ENCODE assay signal across 8 mouse cellular contexts in genomic region chr7:82647909-82648308, GRCm38 (mm10). TPM values are rescaled to one million over a fixed set of nuclear protein-coding genes. Genes with fewer than 3 reads are reported as not detected.
A peak's percentile ranks its signal among the peaks of the same experiment; 100 is the strongest.
DNase-seq lines count a peak whose midpoint lies in the region; ATAC-seq and TF ChIP-seq lines count a peak whose summit lies in the region.

No protein-coding gene starts in this region.

- no peak overlapping the region; the same call in 1 of the 2 replicates for H3K9ac ChIP-seq in heart, adult 2 months (ENCODE audit: low read depth, low read length)
- peak overlapping the region; percentile 74 for H3K9ac ChIP-seq in forebrain, embryonic 13.5 days
- peak overlapping the region; percentile 23; the same call in 1 of the 2 replicates for H3K9ac ChIP-seq in liver, embryonic 15.5 days

- ATAC-seq in forebrain, embryonic 13.5 days: no peak
- ATAC-seq in liver, embryonic 15.5 days (ENCODE audit: insufficient read depth): no peak

- DNase-seq in heart, adult 2 months: no peak
- no peak for DNase-seq in heart, adult 18-20 months
- no peak for DNase-seq in urinary bladder, adult 2 months (ENCODE audit: low spot score)
- no peak for DNase-seq in B cell, adult 2 months
- no peak for DNase-seq in layer of hippocampus, postnatal 36 days

- TF ChIP-seq POLR2A in heart, adult 2 months (IDR thresholded peaks at IDR 0.05; ENCODE audit: insufficient read depth, low read depth, low read length): no peak

- no peaks in the 10 kb centered on the region for H3K27me3 ChIP-seq in heart, adult 2 months (ENCODE audit: control insufficient read depth, insufficient read depth, low read length)
- H3K27me3 ChIP-seq in C2C12 (ENCODE audit: control insufficient read depth, insufficient read depth, insufficient read length): no peaks in the 10 kb centered on the region
- no peaks in the 10 kb centered on the region for H3K27me3 ChIP-seq in forebrain, embryonic 13.5 days
- H3K27me3 ChIP-seq in liver, embryonic 15.5 days: no peaks in the 10 kb centered on the region

- 32% methylated on average over 4 of the region's 4 CpGs for whole genome bisulfite sequencing in heart, adult 2 months
- 33% methylated on average over 4 of the region's 4 CpGs for WGBS in forebrain, embryonic 13.5 days
- WGBS in liver, embryonic 15.5 days (ENCODE audit: insufficient replicate concordance): 30% methylated on average over 4 of the region's 4 CpGs

- H3K4me2 ChIP-seq in forebrain, embryonic 13.5 days: peak overlapping the region; percentile 71
- H3K4me2 ChIP-seq in liver, embryonic 15.5 days: peak overlapping the region; percentile 85

- intact Hi-C loops in heart, adult 2 months (cut with DNase I): no loop called here

- H3K79me3 ChIP-seq in C2C12 (ENCODE audit: low read depth): peaks cover 14% of the 10 kb centered on the region

- no peak overlapping the region for H3ac ChIP-seq in C2C12 (ENCODE audit: control insufficient read depth, insufficient read length, low read depth)

- no peak overlapping the region for H3K27ac ChIP-seq in heart, adult 2 months
- H3K27ac ChIP-seq in forebrain, embryonic 13.5 days: no peak overlapping the region
- H3K27ac ChIP-seq in liver, embryonic 15.5 days (replicated peaks): no peak overlapping the region

- H3K9me3 ChIP-seq in forebrain, embryonic 13.5 days (replicated peaks): no peaks in the 10 kb centered on the region
- no peaks in the 10 kb centered on the region for H3K9me3 ChIP-seq in liver, embryonic 15.5 days (replicated peaks)

- peaks cover 3% of the 10 kb centered on the region for H3K4me1 ChIP-seq in heart, adult 2 months (ENCODE audit: control insufficient read depth, insufficient read depth, low read length)
- H3K4me1 ChIP-seq in forebrain, embryonic 13.5 days: peaks cover 10% of the 10 kb centered on the region
- peaks cover 11% of the 10 kb centered on the region for H3K4me1 ChIP-seq in liver, embryonic 15.5 days (replicated peaks)

- TF ChIP-seq CTCF in heart, adult 2 months (IDR thresholded peaks at IDR 0.05): no peak
- TF ChIP-seq CTCF in C2C12 (IDR thresholded peaks at IDR 0.05; ENCODE audit: control insufficient read depth, insufficient read depth, insufficient read length): no peak

- TF ChIP-seq EP300 in heart, adult 2 months (IDR thresholded peaks at IDR 0.05; ENCODE audit: insufficient read depth, low read depth, low read length): no peak

- no peaks in the 10 kb centered on the region for H3K36me3 ChIP-seq in heart, adult 2 months (ENCODE audit: control insufficient read depth, insufficient read depth, low read length)
- H3K36me3 ChIP-seq in C2C12 (ENCODE audit: control insufficient read depth, insufficient read depth): peaks cover 9% of the 10 kb centered on the region
- peaks cover 5% of the 10 kb centered on the region; the same call in 1 of the 2 replicates for H3K36me3 ChIP-seq in forebrain, embryonic 13.5 days (ENCODE audit: poor library complexity, severe bottlenecking)
- peaks cover 3% of the 10 kb centered on the region; the same call in 1 of the 2 replicates for H3K36me3 ChIP-seq in liver, embryonic 15.5 days (replicated peaks)

- peak overlapping the region; percentile 69 for H3K4me3 ChIP-seq in heart, adult 2 months
- peak overlapping the region; percentile 56 for H3K4me3 ChIP-seq in C2C12 (ENCODE audit: insufficient read depth, poor library complexity, severe bottlenecking)
- peak overlapping the region; percentile 72 for H3K4me3 ChIP-seq in forebrain, embryonic 13.5 days
- H3K4me3 ChIP-seq in liver, embryonic 15.5 days (replicated peaks): peak overlapping the region; percentile 83

- H3K79me2 ChIP-seq in heart, adult 2 months (replicated peaks; ENCODE audit: control insufficient read depth, insufficient read depth, low read length): no peaks in the 10 kb centered on the region
- peaks cover 30% of the 10 kb centered on the region for H3K79me2 ChIP-seq in C2C12 (ENCODE audit: control insufficient read depth, insufficient read depth)

TF ChIP-seq in C2C12, 6 proteins besides CTCF, POLR2A, EP300 and RAD21:
- TF ChIP-seq MYOD1 (IDR thresholded peaks at IDR 0.05; ENCODE audit: control insufficient read depth, insufficient read length, low read depth) (no peak), CEBPB (IDR thresholded peaks at IDR 0.05; ENCODE audit: low read depth) (no peak), MYOG (IDR thresholded peaks at IDR 0.05; ENCODE audit: control insufficient read depth, extremely low read depth, insufficient read length) (no peak), FOSL1 (IDR thresholded peaks at IDR 0.05; ENCODE audit: insufficient read depth, low read length, poor library complexity, severe bottlenecking) (no peak), USF1 (IDR thresholded peaks at IDR 0.05; ENCODE audit: low read depth) (no peak), MAX (IDR thresholded peaks at IDR 0.05) (no peak)

RNA-seq across cellular contexts. Expression of gene Saxo2, which starts 0.4 kb away (rescaled TPM):
- total RNA-seq in heart, adult 2 months (2021): 1 to 10 TPM; 1.8 to 2.0 TPM
- 4.1 and 4.2 TPM in 2 replicates for polyA plus RNA-seq in heart, adult 2 months (2012; rRNA removed)
- total RNA-seq in heart, adult 18-20 months (2021): 1 to 10 TPM; 1.1 to 3.0 TPM
- 2.3 TPM for polyA plus RNA-seq in C2C12 (2012; fragmentation: generic; extraction: Trizol)
- 14.0 and 14.2 TPM in 2 replicates for polyA plus RNA-seq in forebrain, embryonic 13.5 days (2015; fragmentation: Nextera tagmentation; extraction: Ambion mirVana)
- 0.38 and 0.41 TPM in 2 replicates for polyA plus RNA-seq in liver, embryonic 15.5 days (2015; fragmentation: Nextera tagmentation; extraction: Ambion mirVana)
- 4.7 and 5.8 TPM in 2 replicates for polyA plus RNA-seq in urinary bladder, adult 2 months (2012; rRNA removed)
- total RNA-seq in layer of hippocampus, postnatal 36 days (2021): 1 to 10 TPM; 7.3 to 8.5 TPM

RNA-seq across cellular contexts. Expression of gene Efl1, which starts 0.5 kb away (rescaled TPM):
- total RNA-seq in heart, adult 2 months (2021): 1 to 10 TPM; 8.7 to 9.3 TPM
- polyA plus RNA-seq in heart, adult 2 months (2012; rRNA removed): 2.8 and 6.1 TPM in 2 replicates
- 10 to 100 TPM in 1 of 2 experiments, 1 to 10 TPM in 1; 8.6 to 10.6 TPM for total RNA-seq in heart, adult 18-20 months (2021)
- polyA plus RNA-seq in C2C12 (2012; fragmentation: generic; extraction: Trizol): 9.9 TPM
- 21.1 and 22.1 TPM in 2 replicates for polyA plus RNA-seq in forebrain, embryonic 13.5 days (2015; fragmentation: Nextera tagmentation; extraction: Ambion mirVana)
- polyA plus RNA-seq in liver, embryonic 15.5 days (2015; fragmentation: Nextera tagmentation; extraction: Ambion mirVana): 8.6 and 9.8 TPM in 2 replicates
- 7.5 and 8.7 TPM in 2 replicates for polyA plus RNA-seq in urinary bladder, adult 2 months (2012; rRNA removed)
- total RNA-seq in layer of hippocampus, postnatal 36 days (2021): 10 to 100 TPM; 17.4 to 19.3 TPM
